Mouse (Mus musculus): ENCODE measurements at regions not wholly inside any gene's neighbourhood (a gene's known extent, or its start where the extent isn't known, plus 50 kb on each side); places are given as distances from the start of the nearest gene placed in this dataset.

- Histone ChIP-seq H3K4me1 (ENCODE audit: insufficient read depth, low read length) (no peaks in the 10 kb centered on the region), H3K36me3 (ENCODE audit: insufficient read depth, low read length) (no peaks in the 10 kb centered on the region), H3K4me2 (ENCODE audit: low read depth, low read length) (peak overlapping the region; percentile 16; the same call in 1 of the 2 replicates), H3K27ac (no peak overlapping the region), H3K9ac (replicated peaks; ENCODE audit: low read length) (no peak overlapping the region), H3K4me3 (ENCODE audit: low read length) (no peak overlapping the region), H3K27me3 (ENCODE audit: insufficient read depth, low read length) (no peaks in the 10 kb centered on the region), H3K9me3 (ENCODE audit: low read length) (no peaks in the 10 kb centered on the region)
- no peak for TF ChIP-seq CTCF (IDR thresholded peaks at IDR 0.05; ENCODE audit: low read depth)
- WGBS: 36% methylated on average over 8 of the region's 8 CpGs
- no peak for DNase-seq (ENCODE audit: low spot score)
- no peak for ATAC-seq
Measured at GRCm38 (mm10) chr5:54279357-54279756, 281.1 kb downstream of the Stim2 start.

- Histone ChIP-seq H3K4me1 (ENCODE audit: insufficient read depth, low read length) (no peaks in the 10 kb centered on the region), H3K9me3 (ENCODE audit: low read length) (no peaks in the 10 kb centered on the region), H3K27me3 (ENCODE audit: insufficient read depth, low read length) (no peaks in the 10 kb centered on the region), H3K4me2 (ENCODE audit: low read depth, low read length) (no peak overlapping the region), H3K9ac (replicated peaks; ENCODE audit: low read length) (no peak overlapping the region), H3K27ac (no peak overlapping the region), H3K4me3 (ENCODE audit: low read length) (no peak overlapping the region), H3K36me3 (ENCODE audit: insufficient read depth, low read length) (no peaks in the 10 kb centered on the region)
- WGBS: 42% methylated on average over 4 of the region's 4 CpGs
- TF ChIP-seq CTCF (IDR thresholded peaks at IDR 0.05; ENCODE audit: low read depth): peak; percentile 43
- DNase-seq (ENCODE audit: low spot score) (no peak), ATAC-seq (no peak)
Measured at GRCm38 (mm10) chr5:54280670-54281069, 282.4 kb downstream of the Stim2 start.

GRCm38 (mm10) chr5:54281121-54281520 is 282.8 kb downstream of the Stim2 start:
- Histone ChIP-seq H3K4me1 (ENCODE audit: insufficient read depth, low read length) (no peaks in the 10 kb centered on the region), H3K9ac (replicated peaks; ENCODE audit: low read length) (no peak overlapping the region), H3K36me3 (ENCODE audit: insufficient read depth, low read length) (no peaks in the 10 kb centered on the region), H3K4me2 (ENCODE audit: low read depth, low read length) (no peak overlapping the region), H3K27me3 (ENCODE audit: insufficient read depth, low read length) (no peaks in the 10 kb centered on the region), H3K9me3 (ENCODE audit: low read length) (no peaks in the 10 kb centered on the region), H3K27ac (no peak overlapping the region), H3K4me3 (ENCODE audit: low read length) (no peak overlapping the region)
- 61% methylated on average over 4 of the region's 4 CpGs for WGBS
- ATAC-seq (no peak), DNase-seq (ENCODE audit: low spot score) (no peak)
- no peak for TF ChIP-seq CTCF (IDR thresholded peaks at IDR 0.05; ENCODE audit: low read depth)

- Histone ChIP-seq H3K4me3 (ENCODE audit: low read length) (no peak overlapping the region), H3K27me3 (ENCODE audit: insufficient read depth, low read length) (no peaks in the 10 kb centered on the region), H3K4me1 (ENCODE audit: insufficient read depth, low read length) (no peaks in the 10 kb centered on the region), H3K4me2 (ENCODE audit: low read depth, low read length) (no peak overlapping the region), H3K9me3 (ENCODE audit: low read length) (no peaks in the 10 kb centered on the region), H3K27ac (no peak overlapping the region), H3K36me3 (ENCODE audit: insufficient read depth, low read length) (no peaks in the 10 kb centered on the region), H3K9ac (replicated peaks; ENCODE audit: low read length) (no peak overlapping the region)
- 37% methylated on average over 12 of the region's 12 CpGs for WGBS
- TF ChIP-seq CTCF (IDR thresholded peaks at IDR 0.05; ENCODE audit: low read depth): no peak
- ATAC-seq (no peak), DNase-seq (ENCODE audit: low spot score) (peak; percentile 33)
Measured at GRCm38 (mm10) chr5:54290372-54291080, 292.2 kb downstream of the Stim2 start.

GRCm38 (mm10) chr5:54291940-54292339 is 293.6 kb downstream of the Stim2 start:
- no peak for TF ChIP-seq CTCF (IDR thresholded peaks at IDR 0.05; ENCODE audit: low read depth)
- H3K36me3 ChIP-seq (ENCODE audit: insufficient read depth, low read length): no peaks in the 10 kb centered on the region
- H3K4me3 ChIP-seq (ENCODE audit: low read length): no peak overlapping the region
- H3K9ac ChIP-seq (replicated peaks; ENCODE audit: low read length): no peak overlapping the region
- no peak overlapping the region for H3K4me2 ChIP-seq (ENCODE audit: low read depth, low read length)
- no peaks in the 10 kb centered on the region for H3K9me3 ChIP-seq (ENCODE audit: low read length)
- WGBS: 59% methylated on average over 5 of the region's 5 CpGs
- no peaks in the 10 kb centered on the region for H3K4me1 ChIP-seq (ENCODE audit: insufficient read depth, low read length)
- DNase-seq (ENCODE audit: low spot score): no peak
- no peaks in the 10 kb centered on the region for H3K27me3 ChIP-seq (ENCODE audit: insufficient read depth, low read length)
- ATAC-seq: no peak
- H3K27ac ChIP-seq: no peak overlapping the region

GRCm38 (mm10) chr5:54313660-54314279 is 315.5 kb downstream of the Stim2 start:
- Histone ChIP-seq H3K27ac (no peak overlapping the region), H3K27me3 (ENCODE audit: insufficient read depth, low read length) (no peaks in the 10 kb centered on the region), H3K4me2 (ENCODE audit: low read depth, low read length) (no peak overlapping the region), H3K9ac (replicated peaks; ENCODE audit: low read length) (no peak overlapping the region), H3K9me3 (ENCODE audit: low read length) (no peaks in the 10 kb centered on the region), H3K4me1 (ENCODE audit: insufficient read depth, low read length) (no peaks in the 10 kb centered on the region), H3K36me3 (ENCODE audit: insufficient read depth, low read length) (no peaks in the 10 kb centered on the region), H3K4me3 (ENCODE audit: low read length) (no peak overlapping the region)
- TF ChIP-seq CTCF (IDR thresholded peaks at IDR 0.05; ENCODE audit: low read depth): no peak
- DNase-seq (ENCODE audit: low spot score) (peak; percentile 14), ATAC-seq (no peak)
- WGBS: 74% methylated on average over 8 of the region's 8 CpGs

GRCm38 (mm10) chr5:54330415-54330814 is 332.1 kb downstream of the Stim2 start:
- no peak for ATAC-seq

More at GRCm38 (mm10) chr5:54330415-54330814, 332.1 kb downstream of the Stim2 start:
- Histone ChIP-seq H3K4me2 (ENCODE audit: low read depth, low read length) (no peak overlapping the region), H3K9ac (replicated peaks; ENCODE audit: low read length) (no peak overlapping the region), H3K4me1 (ENCODE audit: insufficient read depth, low read length) (no peaks in the 10 kb centered on the region), H3K4me3 (ENCODE audit: low read length) (no peak overlapping the region), H3K9me3 (ENCODE audit: low read length) (0 out of 2 replicates have a peak, but pooled peaks cover 3% of the 10 kb centered on the region), H3K27ac (no peak overlapping the region), H3K27me3 (ENCODE audit: insufficient read depth, low read length) (no peaks in the 10 kb centered on the region), H3K36me3 (ENCODE audit: insufficient read depth, low read length) (no peaks in the 10 kb centered on the region)
- no peak for TF ChIP-seq CTCF (IDR thresholded peaks at IDR 0.05; ENCODE audit: low read depth)
- DNase-seq (ENCODE audit: low spot score): no peak
- WGBS: 81% methylated on average over 2 of the region's 2 CpGs
